Mouse (Mus musculus): ENCODE measurements at regions not wholly inside any gene's neighbourhood (a gene's known extent, or its start where the extent isn't known, plus 50 kb on each side); places are given as distances from the start of the nearest gene placed in this dataset.

DNA sequence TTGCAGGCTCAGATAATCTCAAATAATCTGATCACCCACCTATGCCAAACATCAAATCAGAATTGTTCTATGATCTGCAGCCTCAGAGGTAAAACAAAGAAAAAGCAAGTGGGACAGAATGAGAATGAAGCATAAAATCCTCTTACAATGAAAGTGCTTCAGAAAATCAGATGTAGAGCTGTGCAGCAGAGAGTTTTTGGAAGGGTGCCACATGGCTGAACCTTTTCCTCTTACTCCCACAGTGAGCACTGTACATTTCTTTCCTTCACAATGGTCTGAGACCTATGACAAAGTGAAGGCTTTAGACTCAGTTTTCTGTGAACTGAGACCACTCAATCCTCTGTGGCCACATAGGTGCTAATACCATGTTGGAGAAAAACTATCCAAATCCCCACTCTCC, 116.4 kb upstream of the Rag2 start:
- no peak for DNase-seq (ENCODE audit: extremely low read depth, low read depth, low spot score)

All from fat pad, adult 2 months (tissue).